Mouse (Mus musculus) CD4-positive helper T cell, adult 2 months (primary cell): ENCODE measurements around the gene Hipk2.
"Not testable (repeated sequence)": the region's sequence is repeated elsewhere in the genome, so short reads cannot be mapped to it uniquely, and the experiment has no call there.

Source experiments
- DNase-seq: peaks from one replicate; pipeline ENCODE4 v3.0.0-alpha.2; 2012; ENCODE audit warnings: low read depth, missing footprints, low spot score

Gene Hipk2

GRCm38 (mm10) chr6:38702810-38703399, 173.1 kb downstream of the Hipk2 start:
- no peak for DNase-seq

- DNase-seq: no peak
These were observed 174.5 kb downstream of the Hipk2 start for GRCm38 (mm10) chr6:38701421-38701820.

GRCm38 (mm10) chr6:38698233-38698889, 177.6 kb downstream of the Hipk2 start:
- DNase-seq: no peak

- DNase-seq: no peak
These were observed 179.4 kb downstream of the Hipk2 start for GRCm38 (mm10) chr6:38696570-38696969.

- DNase-seq: peak; percentile 65
These were observed 180.4 kb downstream of the Hipk2 start for GRCm38 (mm10) chr6:38695380-38696054.

- DNase-seq: no peak
These were observed 183.4 kb downstream of the Hipk2 start for GRCm38 (mm10) chr6:38692556-38692955.

GRCm38 (mm10) chr6:38691052-38691451, 184.9 kb downstream of the Hipk2 start:
- DNase-seq: no peak

- no peak for DNase-seq
These were observed 185.3 kb downstream of the Hipk2 start for GRCm38 (mm10) chr6:38690615-38691014.

- no peak for DNase-seq
These were observed 187.1 kb downstream of the Hipk2 start for GRCm38 (mm10) chr6:38688841-38689240.

- no peak for DNase-seq
These were observed 188.7 kb downstream of the Hipk2 start for GRCm38 (mm10) chr6:38687216-38687615.

- no peak for DNase-seq
These were observed 193.4 kb downstream of the Hipk2 start for GRCm38 (mm10) chr6:38682532-38682931.

- DNase-seq: no peak
These were observed 198.3 kb downstream of the Hipk2 start for GRCm38 (mm10) chr6:38677629-38678028.

- DNase-seq: no peak
These were observed 199.2 kb downstream of the Hipk2 start for GRCm38 (mm10) chr6:38676723-38677122.

GRCm38 (mm10) chr6:38676217-38676616, 199.7 kb downstream of the Hipk2 start:
- no peak for DNase-seq

GRCm38 (mm10) chr6:38672011-38672410, 204.0 kb downstream of the Hipk2 start:
- DNase-seq: no peak

- no peak for DNase-seq
These were observed 204.7 kb downstream of the Hipk2 start for GRCm38 (mm10) chr6:38671270-38671669.

- DNase-seq: not testable (repeated sequence)
These were observed 205.5 kb downstream of the Hipk2 start for GRCm38 (mm10) chr6:38670488-38670887.

- peak; percentile 39 for DNase-seq
These were observed 206.4 kb downstream of the Hipk2 start for GRCm38 (mm10) chr6:38669580-38669979.

GRCm38 (mm10) chr6:38662714-38663615, 213.0 kb downstream of the Hipk2 start, which contains the start of gene Clec2l:
Gene Clec2l (plus strand): TSS chr6:38663069.
- no peak for DNase-seq

- DNase-seq: no peak
These were observed 214.3 kb downstream of the Hipk2 start for GRCm38 (mm10) chr6:38661626-38662025.

GRCm38 (mm10) chr6:38650263-38650937, 225.6 kb downstream of the Hipk2 start:
- peak; percentile 63 for DNase-seq
